Mouse (Mus musculus): ENCODE results near the gene Gm11549.
A peak's percentile ranks its signal among the peaks of the same experiment; 100 is the strongest.

The Gm11549 gene

DNA sequence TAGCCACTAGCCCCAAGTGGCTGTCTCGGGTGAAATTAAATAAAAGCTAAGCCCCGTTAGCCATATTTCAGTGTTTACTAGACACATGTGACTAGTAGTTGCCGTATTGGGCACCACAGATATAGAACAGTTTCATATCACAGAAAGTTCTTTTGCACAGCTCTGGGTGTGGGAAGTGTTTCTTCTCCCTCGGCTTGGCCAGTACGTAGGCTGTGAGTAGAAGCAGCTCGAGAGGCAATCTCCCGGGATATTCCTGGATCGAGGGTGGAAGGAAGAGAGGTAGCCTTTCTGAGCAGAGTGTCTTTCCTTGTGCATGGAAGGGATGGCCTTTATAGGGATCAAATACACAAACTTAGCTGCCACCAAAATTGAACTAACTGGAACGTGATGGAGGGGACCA, 5.4 kb downstream of the Gm11549 start:
- DNase-seq (ENCODE audit: low read depth) = no peak

GRCm38 (mm10) chr3:36511491-36511890, 10.1 kb downstream of the Gm11549 start:
- no peak for DNase-seq (ENCODE audit: low read depth)

- DNase-seq (ENCODE audit: low read depth) = no peak
These were observed 15.5 kb downstream of the Gm11549 start for GRCm38 (mm10) chr3:36505809-36506735.

- DNase-seq (ENCODE audit: low read depth) = no peak
These were observed 16.3 kb downstream of the Gm11549 start for GRCm38 (mm10) chr3:36505306-36505705.

DNA sequence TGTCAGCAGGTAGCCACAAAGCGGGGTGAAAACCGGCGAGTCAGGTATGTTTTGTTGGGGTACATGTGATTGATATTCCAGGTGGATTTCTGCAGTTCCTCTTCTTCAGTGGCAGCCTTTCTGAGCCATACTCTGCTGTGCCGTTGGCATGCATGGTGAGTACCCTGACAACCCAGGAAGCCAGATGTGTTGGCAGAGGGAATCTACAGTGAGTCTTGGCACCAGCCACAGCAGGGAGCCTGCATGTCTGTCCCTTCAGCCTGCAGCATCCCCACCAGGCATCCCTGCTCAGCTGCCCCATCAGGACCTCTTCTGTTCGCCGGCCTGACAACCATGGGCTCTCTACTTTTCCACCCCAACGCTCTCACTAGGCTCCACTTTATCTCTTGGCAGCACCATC, 20.1 kb downstream of the Gm11549 start:
- no peak for DNase-seq (ENCODE audit: low read depth)

GRCm38 (mm10) chr3:36500976-36501375, 20.6 kb downstream of the Gm11549 start:
- no peak for DNase-seq (ENCODE audit: low read depth)

DNA sequence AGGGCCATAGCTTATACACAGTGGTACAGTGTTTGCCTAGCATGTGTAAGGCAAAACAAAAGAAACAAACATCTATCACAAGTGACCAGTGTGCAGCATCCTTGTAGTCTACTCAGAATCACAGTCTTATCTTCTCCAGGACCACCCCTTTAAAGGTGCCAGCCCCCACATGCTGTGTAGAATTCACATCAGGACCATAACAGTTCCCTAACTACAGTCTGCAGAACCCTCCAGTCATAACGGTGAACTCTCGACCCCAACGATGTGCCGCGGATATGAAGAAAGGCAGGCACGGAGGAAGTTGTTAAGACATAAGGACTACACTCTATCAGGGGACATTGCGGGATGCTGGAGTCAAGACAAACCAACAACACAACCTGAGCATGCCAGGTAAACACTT, 22.2 kb downstream of the Gm11549 start:
- DNase-seq (ENCODE audit: low read depth) = no peak

DNA sequence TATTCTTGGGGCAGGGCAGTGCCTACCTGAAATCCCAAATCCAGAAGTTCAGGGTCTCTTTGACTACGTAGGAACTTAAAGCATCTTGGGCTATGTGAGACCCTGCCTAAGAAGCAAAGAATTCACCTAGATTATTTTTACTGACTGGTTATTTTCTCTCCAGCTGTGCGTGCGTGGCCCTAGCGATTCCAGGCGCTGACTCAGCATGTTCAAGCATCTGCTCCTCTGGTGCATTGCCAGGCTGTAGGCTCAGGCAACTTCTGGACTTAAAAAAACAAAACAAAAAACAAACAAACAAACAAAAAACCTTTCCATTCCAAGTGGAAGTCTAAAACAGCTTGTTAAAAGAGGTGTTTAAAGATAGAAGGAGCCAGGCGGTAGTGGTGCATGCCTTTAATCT, 23.4 kb downstream of the Gm11549 start:
- DNase-seq (ENCODE audit: low read depth) = no peak

DNA sequence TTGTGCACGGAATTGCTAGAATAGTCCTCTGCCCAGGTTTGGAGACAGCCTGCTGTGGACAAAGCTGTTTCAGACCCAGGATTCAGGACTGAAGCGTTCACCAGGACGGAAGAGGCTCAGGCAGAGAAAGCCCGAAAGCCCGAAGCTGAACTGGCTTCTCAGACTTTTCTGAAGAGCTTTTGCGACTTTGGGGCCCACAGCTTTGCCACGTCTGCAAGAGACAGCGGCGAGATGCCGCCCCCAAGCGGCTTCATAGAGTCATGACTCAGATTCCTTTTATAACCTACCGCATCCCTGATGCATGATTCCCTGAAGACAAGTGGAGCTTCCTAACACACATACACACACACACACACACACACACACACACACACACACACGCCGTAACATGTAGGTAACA, 24.9 kb downstream of the Gm11549 start:
- peak; percentile 67 for DNase-seq (ENCODE audit: low read depth)

DNA sequence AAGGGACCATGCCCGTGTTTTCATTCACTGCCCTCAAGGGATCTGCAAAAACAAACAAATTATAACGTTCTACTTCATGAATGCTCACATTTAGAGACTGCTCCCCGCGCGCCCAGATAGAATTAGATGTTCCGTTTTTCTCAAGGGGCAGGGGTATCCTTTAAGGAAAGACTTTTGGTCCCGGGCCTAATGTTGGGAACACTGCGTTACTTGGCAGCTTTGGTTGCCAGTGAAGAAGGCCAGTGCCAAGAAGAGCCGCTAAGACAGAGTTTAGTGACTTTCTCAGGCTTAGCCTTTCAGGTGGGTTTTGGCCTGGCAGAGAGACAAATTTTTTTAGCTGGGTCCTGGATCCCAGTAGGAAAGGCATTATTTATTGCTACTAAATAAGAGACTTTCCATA, 25.3 kb downstream of the Gm11549 start:
- no peak for DNase-seq (ENCODE audit: low read depth)

DNA sequence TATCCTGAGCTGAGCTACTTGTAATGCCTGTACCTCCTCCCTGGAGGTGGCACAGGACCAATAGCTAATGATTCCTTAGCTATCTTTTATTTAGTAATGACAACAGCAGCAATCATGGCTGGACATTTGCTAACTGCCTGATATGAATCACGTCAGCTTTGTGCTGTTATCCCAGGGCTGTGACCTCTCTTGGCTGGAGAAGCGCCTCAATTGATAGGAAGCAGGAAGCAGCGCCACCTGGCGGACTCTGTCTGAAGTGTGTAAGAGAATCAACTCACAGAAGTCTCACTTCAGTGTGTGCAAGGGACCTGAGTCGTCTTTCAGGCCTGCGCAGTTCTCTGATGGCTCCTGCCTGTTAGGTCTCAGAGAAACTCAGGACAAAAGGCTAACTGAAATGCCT, 26.2 kb downstream of the Gm11549 start:
- peak; percentile 86 for DNase-seq (ENCODE audit: low read depth)

DNA sequence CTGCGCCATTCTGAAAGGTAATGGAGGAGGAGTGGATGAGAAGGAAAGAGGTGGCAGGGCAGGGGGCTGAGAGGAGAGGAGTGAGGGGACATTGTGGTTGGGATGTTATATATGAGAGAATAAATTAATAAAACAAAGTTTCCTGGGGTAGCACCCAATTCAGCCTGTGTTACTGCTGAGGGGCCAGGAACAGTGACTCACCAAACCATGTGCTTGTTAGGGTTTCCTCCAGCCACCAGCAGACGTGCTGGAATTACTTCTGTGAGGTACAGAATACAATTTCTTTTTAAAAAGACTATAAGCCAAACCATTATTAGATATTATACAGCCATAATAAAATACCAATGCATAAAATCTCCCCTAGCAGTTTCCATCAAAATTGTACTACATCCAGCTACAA, 27.0 kb downstream of the Gm11549 start:
- DNase-seq (ENCODE audit: low read depth) = no peak

DNA sequence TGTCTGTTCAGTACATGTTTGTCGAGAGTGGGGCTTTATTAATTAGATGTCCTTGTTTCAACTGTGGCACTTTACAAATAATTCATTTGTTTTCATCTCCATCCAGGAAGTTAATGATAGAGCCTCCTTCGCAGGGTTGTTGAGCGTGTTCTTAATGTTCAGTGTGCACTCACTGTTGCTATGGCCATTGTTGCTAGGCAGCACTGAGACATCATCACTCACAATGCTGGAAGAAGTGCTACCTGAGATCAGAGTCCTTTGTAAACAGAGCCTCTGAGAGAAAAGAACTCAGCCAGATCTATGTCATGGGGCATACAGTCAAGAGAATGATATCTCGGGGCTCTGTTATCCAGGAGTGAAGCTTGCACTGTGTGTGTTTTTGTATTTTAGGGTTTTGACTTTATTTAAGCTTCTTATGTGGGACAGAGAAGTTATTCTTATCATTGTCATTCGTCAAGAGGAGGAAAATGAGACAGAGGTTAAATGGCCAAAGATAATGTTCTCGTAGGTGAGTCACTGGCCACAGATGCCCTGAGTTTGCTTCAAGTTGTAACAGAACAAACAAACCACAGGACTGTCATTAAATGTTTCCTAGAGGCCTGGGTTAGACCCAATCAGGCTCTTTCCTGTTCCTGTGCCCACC, 27.9 kb downstream of the Gm11549 start:
- DNase-seq (ENCODE audit: low read depth) = no peak

GRCm38 (mm10) chr3:36492716-36493391, 28.8 kb downstream of the Gm11549 start:
- DNase-seq (ENCODE audit: low read depth) = no peak

DNA sequence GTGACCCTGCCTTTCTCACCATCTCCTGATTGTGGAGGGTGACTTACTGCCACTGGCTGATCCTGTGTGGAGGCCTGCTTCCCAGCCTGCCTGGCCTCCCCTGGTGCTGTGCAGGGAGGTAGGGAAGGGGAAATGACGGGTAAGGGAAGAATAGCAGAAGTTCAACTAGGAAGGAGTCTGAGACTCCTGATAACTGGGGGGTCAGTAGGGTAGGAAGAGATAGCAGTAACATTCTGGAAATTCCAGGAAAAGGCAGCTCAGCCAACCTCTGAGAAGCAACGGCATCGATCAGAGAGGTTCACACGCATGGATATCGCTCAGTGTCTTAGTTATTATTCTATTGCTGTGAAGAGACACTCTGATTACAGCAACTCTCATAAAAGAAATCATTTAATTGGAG, 30.1 kb downstream of the Gm11549 start:
- DNase-seq (ENCODE audit: low read depth) = no peak

GRCm38 (mm10) chr3:36489590-36489910, 32.1 kb downstream of the Gm11549 start:
- no peak for DNase-seq (ENCODE audit: low read depth)

DNA sequence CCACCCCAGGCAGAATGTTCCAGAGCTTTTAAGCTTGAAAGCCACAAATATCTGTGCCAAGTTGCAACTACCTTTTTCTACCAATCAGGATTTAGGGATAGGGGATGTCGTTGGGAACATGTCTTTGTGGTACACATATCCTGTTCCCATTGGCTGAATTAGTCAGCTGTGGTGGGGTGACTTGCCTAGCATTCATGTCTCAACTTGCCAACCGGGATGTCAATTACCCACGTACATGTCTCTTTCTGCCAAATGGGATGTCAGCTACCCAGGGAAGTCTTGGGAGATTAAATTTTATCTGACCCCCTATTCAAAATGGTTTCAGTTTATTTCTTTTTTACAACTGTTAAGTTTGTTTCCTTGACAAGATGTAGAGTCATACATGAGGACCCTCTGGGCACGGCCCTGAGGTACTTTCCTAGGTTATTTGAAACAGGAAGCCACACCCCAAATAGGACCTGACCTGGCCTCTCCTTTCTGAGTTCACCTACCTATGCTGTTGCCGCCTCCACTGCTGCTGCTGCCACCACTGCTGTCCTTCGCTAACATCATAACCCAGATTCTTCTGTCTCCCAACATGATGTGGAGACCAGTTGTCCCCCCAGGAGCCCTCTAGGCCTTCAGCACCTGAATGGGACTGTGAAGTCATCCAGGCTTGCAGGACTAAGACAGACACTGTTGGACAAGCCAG, 32.6 kb downstream of the Gm11549 start:
- no peak for DNase-seq (ENCODE audit: low read depth)

DNA sequence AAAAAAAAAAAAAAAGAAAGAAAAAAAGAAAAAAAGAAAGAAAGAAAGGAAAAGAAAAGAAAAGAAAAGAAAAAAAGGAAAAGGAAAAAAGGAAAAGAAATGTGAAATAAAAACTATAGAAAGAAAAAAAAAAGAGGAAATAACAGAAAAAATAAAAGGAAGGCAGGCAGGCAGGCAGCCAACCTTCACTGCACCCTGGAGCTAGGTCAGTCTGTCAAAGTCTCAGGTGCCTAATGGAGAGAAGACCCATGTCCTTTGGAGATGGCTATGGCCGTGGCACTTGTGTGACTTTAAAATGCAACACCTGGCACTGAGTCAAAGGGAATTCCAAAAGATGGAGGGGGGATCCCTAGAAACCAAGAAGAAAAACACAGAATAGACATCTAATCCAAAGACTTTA, 33.2 kb downstream of the Gm11549 start:
- no peak for DNase-seq (ENCODE audit: low read depth)

DNA sequence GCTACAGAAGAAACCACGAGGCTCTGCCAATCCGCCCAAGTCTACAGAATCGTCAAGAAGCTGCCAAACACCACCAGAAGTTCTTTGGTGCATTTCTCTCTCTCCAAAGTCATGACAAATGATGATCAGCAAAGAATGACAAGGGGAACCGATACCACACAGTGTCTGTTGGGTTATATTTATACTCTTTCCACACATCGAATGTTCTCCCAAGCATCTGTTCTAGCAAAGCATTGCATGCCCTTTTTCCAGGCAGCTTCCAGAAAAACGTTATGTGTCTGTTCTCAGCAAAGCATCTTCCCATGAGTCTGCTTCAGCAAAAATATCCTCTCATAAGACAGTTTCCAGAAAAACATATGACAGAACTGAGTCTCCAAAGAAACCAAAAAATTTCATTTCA, 34.7 kb downstream of the Gm11549 start:
- no peak for DNase-seq (ENCODE audit: low read depth)

DNA sequence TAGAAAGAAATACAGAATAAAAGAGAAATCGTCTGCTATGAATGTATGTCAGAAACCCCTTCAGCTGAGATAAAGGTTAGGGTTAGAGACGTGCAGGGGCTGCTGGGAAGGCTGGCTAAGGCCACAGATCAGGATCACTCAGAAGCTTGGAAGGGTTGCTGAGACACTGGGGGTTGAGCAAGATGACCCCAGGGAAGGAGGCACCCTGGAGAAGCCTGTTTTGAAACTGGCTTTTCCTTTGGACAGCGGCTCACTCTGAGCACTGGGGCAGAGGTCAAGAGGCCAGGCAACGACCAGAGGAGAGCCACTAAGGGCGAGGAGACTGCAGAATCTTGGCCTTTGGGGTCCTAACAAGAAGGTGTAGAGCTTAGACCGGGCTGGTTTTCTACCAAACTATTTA, 35.4 kb downstream of the Gm11549 start:
- no peak for DNase-seq (ENCODE audit: low read depth)

DNA sequence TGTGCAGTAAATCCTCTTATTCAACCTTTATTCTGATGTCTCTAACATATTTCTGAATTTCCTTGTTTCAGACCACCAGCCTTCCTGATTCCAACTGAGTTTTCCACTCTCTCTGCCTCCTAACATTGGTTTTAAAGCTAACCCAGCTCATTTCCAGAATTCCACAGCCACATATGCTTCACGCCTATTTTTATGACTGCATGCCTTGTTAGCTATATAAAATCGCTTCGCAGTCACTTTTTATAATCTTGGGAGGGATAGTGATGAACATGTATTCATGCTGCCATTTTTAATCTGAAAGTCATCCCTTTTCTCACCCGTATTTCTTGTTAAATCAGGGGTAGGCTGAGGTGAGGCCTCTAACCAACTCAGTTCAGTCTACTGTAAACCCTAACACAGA, 37.3 kb downstream of the Gm11549 start:
- DNase-seq (ENCODE audit: low read depth) = no peak

DNA sequence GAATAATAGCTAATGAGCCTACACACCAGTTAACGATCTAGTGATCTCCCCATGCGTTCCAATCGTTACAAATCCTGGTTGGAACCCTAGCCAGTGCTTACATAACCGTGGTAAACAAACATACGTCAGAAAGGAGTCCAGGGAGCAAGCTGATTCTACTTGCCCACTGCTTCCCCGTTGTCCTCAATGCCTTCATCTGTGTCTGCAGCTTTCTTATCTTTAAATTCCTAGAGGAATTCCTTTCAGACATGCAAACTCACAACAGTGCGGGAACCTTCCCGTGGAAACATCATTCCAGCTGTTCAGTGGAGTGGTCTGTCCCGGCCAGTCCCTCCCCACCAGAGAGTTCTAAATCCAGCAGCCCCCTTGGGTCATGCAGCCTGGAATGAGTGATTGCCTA, 38.7 kb downstream of the Gm11549 start:
- no peak for DNase-seq (ENCODE audit: low read depth)

DNA sequence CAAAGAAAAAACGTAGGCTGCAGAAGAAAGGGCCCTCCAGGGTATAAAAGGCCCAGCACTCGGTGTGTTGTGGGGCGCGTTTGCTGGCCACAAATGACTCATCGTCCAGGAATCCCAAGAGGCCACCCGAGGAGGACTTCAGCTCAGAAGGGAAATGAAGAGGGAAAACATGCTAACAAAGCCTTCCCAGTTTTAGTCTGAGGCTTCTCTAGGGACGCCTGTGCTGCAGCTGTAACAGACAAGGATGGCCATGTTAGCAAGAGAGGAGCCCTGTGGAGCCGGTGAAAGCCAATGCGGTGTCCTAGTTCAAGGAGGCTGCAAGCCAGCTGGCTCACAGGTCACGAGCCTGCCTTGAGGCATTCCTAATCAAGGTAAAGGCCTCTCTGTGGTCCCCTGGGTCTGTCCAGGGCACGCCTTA, 39.8 kb downstream of the Gm11549 start:
- no peak for DNase-seq (ENCODE audit: low read depth)

Measured in naive thymus-derived CD4-positive, alpha-beta T cell, adult 2 months (primary cell).